Mouse (Mus musculus): ENCODE data around the gene E130114P18Rik. TPM values are rescaled to one million over a fixed set of nuclear protein-coding genes. Genes with fewer than 3 reads are reported as not detected.

E130114P18Rik gene
- not detected in 2 replicates for total RNA-seq (2017)

GRCm38 (mm10) chr4:97777706-97778176, at the start of gene E130114P18Rik:
Gene E130114P18Rik, minus strand, starts transcription at chr4:97778078.
- ATAC-seq (ENCODE audit: extremely low read depth, insufficient number of reproducible peaks, low FRiP score, poor library complexity, severe bottlenecking) = no peak

DNA sequence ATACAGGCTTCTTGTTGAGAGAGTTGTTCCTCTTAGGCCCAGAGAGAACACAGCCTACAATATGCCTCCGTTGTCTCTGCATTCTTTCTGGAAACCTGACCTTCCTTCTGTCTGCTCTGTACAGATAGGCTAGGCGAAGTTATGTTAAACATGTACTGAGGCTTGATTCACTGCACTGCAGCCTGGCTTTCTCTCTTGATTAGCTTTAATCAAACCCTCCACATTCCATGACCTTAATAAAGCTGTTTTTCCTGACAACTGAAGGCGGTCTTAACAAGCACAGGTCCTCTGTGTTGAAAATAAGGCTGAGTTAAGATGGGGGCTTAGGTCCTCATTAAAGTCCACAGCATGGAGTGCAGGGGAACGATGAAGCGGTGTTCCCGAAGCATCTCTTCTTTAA, 49.2 kb upstream of the E130114P18Rik start:
- ATAC-seq (ENCODE audit: extremely low read depth, insufficient number of reproducible peaks, low FRiP score, poor library complexity, severe bottlenecking) = no peak

DNA sequence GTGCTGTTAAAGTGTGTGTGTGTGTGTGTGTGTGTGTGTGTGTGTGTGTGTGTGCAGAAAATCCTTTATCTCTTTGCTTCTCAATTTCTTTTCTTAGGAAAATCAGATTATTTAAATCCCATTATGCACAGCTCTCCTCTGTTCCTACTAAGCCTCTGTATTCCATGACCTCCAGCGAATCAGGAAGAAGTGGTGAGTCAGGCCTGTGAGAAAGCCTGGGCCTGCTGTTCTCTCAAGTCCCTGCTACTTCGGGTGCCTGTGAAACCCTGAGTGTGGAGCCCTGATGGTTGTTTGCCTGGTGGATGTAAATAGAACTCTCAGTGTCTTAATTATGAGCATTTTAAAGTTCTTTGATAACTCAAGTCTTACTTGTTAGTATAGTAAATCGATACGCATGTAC, 48.0 kb upstream of the E130114P18Rik start:
- ATAC-seq (ENCODE audit: extremely low read depth, insufficient number of reproducible peaks, low FRiP score, poor library complexity, severe bottlenecking) = no peak

DNA sequence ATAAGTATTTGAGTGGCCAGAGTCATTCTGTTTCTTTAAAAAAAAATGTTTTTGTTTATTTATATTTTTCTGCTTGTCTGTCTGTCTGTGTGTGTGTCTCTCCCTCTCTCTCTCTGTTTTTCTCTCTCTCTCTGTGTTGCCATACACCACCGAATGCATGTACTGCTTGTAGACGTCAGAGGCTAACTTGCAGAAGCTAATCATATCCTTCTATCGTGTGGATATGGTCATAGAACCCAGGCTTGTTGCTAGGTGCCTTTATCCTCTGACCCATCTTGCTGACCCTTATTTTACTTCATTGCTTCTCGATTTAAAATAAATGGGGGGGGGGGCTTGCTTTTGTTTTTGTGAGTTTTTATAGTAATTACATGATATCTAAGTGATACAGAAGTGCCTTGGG, 47.6 kb upstream of the E130114P18Rik start:
- no peak for ATAC-seq (ENCODE audit: extremely low read depth, insufficient number of reproducible peaks, low FRiP score, poor library complexity, severe bottlenecking)

DNA sequence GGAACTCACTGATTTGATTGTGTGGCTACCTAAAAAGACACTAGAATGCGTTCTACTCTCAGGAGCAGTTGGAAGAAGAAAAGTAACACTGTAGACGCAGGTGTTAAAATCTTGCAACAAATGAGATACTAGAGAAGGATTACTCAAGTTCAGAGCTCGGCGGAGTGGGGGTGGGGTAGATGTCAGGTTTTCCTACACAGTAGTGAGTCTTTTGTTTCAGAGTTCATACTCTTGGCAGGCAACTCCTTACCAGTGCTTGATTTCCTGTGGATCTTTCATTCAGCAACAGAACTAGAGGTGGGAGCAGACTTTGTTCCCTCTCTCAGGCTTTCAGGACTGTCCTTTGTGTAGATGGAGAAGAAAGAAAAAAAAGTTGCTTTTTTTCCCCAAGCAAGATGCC, 46.6 kb upstream of the E130114P18Rik start:
- ATAC-seq (ENCODE audit: extremely low read depth, insufficient number of reproducible peaks, low FRiP score, poor library complexity, severe bottlenecking) = no peak

DNA sequence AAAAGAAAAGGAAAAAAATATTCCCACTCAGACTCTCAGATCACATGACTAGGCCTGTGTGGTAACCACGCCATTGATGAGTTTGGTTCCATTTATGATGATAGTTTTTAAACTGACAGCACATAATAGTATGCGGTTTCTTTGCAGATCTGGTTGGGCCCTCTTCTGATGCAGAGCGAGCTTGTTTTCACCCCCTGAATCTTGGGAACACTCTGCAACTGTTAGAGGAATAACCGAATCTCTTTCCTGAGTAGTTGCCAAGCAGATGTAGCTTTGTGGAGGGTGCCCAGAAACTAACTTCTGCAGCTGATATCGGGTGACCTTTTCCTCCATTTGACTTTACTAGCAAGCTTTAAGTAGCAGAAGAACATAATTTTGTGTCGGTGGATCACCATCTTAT, 45.6 kb upstream of the E130114P18Rik start:
- ATAC-seq (ENCODE audit: extremely low read depth, insufficient number of reproducible peaks, low FRiP score, poor library complexity, severe bottlenecking) = no peak

- no peak for ATAC-seq (ENCODE audit: extremely low read depth, insufficient number of reproducible peaks, low FRiP score, poor library complexity, severe bottlenecking)
Measured at GRCm38 (mm10) chr4:97821556-97822251, 43.8 kb upstream of the E130114P18Rik start.

- no peak for ATAC-seq (ENCODE audit: extremely low read depth, insufficient number of reproducible peaks, low FRiP score, poor library complexity, severe bottlenecking)
Measured at GRCm38 (mm10) chr4:97820474-97821259, 42.8 kb upstream of the E130114P18Rik start.

DNA sequence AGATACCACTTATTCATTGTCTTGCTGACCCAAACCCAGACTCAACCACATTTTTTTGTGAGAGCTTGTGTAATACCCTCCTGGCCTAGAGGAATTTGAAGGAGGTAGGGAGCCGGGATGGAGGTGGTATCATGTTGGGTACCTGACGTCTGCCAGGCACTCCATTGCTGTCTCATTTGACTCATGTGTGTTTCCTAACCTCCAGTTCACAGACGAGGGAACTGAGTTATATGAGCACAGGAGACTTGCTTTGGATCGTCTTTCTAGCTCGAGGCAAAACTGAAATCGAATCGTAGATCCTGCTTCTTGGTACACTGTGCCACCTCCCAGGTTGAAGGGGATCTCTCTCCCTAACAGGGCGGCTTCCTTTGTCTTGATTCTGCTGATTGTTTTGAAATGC, 41.2 kb upstream of the E130114P18Rik start:
- no peak for ATAC-seq (ENCODE audit: extremely low read depth, insufficient number of reproducible peaks, low FRiP score, poor library complexity, severe bottlenecking)

GRCm38 (mm10) chr4:97818498-97818897, 40.6 kb upstream of the E130114P18Rik start:
- ATAC-seq (ENCODE audit: extremely low read depth, insufficient number of reproducible peaks, low FRiP score, poor library complexity, severe bottlenecking) = no peak

- ATAC-seq (ENCODE audit: extremely low read depth, insufficient number of reproducible peaks, low FRiP score, poor library complexity, severe bottlenecking) = no peak
Measured at GRCm38 (mm10) chr4:97817741-97818140, 39.9 kb upstream of the E130114P18Rik start.

DNA sequence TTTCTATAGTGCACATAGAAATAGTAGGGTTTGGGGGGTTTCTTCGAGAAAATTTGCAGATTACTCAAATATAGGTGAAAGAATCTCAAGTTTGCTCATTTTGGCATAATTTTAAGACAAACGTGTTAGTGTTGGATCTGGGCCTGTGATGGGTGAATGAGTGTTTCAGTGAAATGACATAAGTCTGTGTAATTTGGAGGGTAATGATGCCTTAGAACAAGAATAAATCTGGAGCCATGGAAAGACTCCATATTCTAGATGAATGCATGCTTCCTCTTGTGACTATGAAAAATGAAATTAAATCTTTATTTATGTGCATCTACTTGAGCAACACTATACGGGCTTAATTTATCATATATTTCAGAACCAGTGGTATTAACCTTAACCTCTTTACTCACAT, 38.9 kb upstream of the E130114P18Rik start:
- ATAC-seq (ENCODE audit: extremely low read depth, insufficient number of reproducible peaks, low FRiP score, poor library complexity, severe bottlenecking) = no peak

GRCm38 (mm10) chr4:97816001-97816400, 38.1 kb upstream of the E130114P18Rik start:
- ATAC-seq (ENCODE audit: extremely low read depth, insufficient number of reproducible peaks, low FRiP score, poor library complexity, severe bottlenecking) = no peak

- no peak for ATAC-seq (ENCODE audit: extremely low read depth, insufficient number of reproducible peaks, low FRiP score, poor library complexity, severe bottlenecking)
Measured at GRCm38 (mm10) chr4:97814515-97814914, 36.6 kb upstream of the E130114P18Rik start.

DNA sequence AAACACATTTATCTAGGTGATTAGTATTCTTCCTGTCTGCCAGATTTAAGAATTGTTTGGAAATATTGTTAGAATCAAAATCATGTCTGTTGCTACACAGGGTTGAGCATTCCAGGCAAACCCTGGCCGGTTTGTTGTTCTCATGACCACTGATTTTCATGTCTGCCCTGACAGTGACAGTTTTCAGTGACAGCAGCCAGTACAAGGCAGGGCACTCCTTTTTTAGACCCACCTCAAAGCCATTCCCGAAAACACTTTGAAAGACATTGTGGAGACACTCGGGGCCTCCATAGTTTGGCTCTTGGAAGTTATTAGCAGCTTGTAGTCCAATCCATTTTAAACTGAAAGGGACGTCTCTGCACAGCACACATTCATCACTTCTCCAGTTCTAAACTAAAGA, 36.1 kb upstream of the E130114P18Rik start:
- no peak for ATAC-seq (ENCODE audit: extremely low read depth, insufficient number of reproducible peaks, low FRiP score, poor library complexity, severe bottlenecking)

DNA sequence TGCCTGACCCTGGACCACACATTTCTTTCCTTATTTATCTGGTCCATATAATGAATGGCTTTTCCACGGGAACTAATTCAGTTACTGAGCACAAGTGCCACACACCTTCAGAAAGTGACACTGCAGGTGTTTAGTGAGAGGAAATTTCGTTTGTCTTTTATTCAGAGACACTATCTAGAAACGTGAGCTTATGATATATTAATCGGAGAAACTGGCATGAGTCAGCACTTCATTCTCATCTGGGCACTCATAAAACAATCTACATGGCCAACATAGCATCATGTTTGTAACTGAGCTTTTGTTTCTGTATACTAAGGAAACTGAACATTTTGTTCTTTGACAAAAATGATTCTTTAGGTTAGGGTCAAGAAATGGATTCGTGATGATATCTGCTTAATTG, 35.2 kb upstream of the E130114P18Rik start:
- no peak for ATAC-seq (ENCODE audit: extremely low read depth, insufficient number of reproducible peaks, low FRiP score, poor library complexity, severe bottlenecking)

GRCm38 (mm10) chr4:97810348-97810939, 32.6 kb upstream of the E130114P18Rik start:
- ATAC-seq (ENCODE audit: extremely low read depth, insufficient number of reproducible peaks, low FRiP score, poor library complexity, severe bottlenecking) = no peak

DNA sequence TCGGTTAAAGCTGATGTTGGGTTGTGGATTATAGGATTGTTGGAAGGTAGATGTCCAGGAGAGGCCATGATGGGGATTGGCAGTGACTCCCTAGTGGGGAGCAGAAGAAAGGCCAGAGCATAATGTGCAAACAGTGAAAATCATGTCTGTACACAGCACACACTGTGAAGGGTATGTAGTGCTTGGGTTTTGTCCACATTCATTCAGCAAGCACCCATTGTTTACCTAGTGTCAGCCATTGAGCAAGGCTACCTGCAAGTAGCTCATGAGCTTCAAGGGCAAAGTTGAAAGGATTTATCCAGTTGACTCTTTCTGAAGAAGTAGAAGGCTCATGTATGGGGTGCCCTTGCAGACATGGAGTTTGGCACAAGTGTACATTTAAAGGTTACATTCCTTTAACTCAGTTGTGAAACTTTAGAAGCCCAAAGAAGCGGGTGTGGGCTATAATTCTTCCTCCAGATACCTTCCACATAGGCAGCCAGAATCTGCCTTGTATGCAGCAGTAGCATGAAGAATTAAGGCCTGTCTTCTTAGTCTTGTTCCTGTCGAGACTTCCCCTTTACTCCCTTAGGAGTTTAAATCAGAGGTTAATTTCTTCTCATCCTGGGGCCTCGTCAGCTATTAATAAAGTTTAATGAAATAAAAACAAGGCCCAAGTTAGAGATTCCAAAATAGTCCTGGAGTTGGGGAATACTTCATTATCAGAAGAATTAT, 31.9 kb upstream of the E130114P18Rik start:
- ATAC-seq (ENCODE audit: extremely low read depth, insufficient number of reproducible peaks, low FRiP score, poor library complexity, severe bottlenecking) = no peak

GRCm38 (mm10) chr4:97808885-97809284, 31.0 kb upstream of the E130114P18Rik start:
- no peak for ATAC-seq (ENCODE audit: extremely low read depth, insufficient number of reproducible peaks, low FRiP score, poor library complexity, severe bottlenecking)
